Comparison of ENCODE assay signal across 8 mouse cellular contexts in the genomic region with DNA sequence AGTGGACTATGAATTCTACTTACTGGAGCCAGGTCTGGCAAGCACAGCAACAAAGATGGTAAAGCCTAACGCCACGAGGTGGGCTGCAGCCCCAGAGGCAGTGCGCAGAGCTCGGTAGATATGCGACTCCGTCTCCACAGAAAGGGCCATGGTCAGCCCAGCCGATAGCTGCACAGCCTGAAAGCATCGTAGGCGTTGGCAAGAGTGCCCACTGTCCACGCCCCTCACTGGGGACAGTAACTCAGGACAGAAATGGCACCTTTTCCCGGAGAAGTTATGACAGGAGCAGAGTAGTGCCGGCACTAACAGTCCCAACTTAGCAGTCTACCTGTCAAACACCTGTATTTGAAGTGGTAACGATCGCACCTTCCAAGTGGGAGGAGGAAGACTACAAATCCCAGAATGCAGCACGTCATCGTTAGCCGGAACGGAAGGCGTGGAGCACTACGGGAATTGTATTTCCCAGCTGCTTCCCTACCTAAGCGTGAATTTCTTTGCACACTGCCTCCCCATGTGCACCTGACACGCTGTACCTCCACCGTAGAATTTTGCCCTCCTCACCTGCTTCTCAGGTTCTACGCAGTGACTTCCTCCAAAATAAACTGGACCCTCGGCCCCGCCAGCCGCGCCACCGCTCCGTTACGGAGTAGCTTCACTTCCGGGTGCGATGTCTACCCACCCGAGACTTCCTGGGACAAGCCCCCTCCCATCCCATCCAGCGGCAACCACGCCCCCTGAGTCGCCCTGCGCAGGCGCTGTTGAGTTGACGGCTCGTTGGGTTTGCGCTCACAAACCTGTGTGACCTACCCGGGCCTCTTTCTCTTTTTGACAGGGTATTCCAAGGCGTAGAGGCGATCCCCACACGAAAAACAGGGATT. TPM values are rescaled to one million over a fixed set of nuclear protein-coding genes. Genes with fewer than 3 reads are reported as not detected.
DNase-seq lines count a peak whose midpoint lies in the region; ATAC-seq and TF ChIP-seq lines count a peak whose summit lies in the region.

A gene (minus strand): TSS at position 720 of the 878 bp plus-strand sequence.
A gene (plus strand): TSS at position 753 of the 878 bp plus-strand sequence.

- ATAC-seq in heart, embryonic 11.5 days (replicated peaks; ENCODE audit: insufficient number of reproducible peaks, low FRiP score, low TSS enrichment): peak; percentile 81
- ATAC-seq in kidney, postnatal 0 days (replicated peaks; ENCODE audit: low FRiP score, low read depth): peak; percentile 75
- peak; percentile 86 for ATAC-seq in liver, embryonic 11.5 days (replicated peaks; ENCODE audit: low FRiP score)
- ATAC-seq in stomach, embryonic 14.5 days (ENCODE audit: insufficient number of reproducible peaks, insufficient read depth, low FRiP score, low read depth): peak; percentile 87

- H3K4me3 ChIP-seq in C2C12 (ENCODE audit: insufficient read depth, poor library complexity, severe bottlenecking): peak within 1 kb of the TSS; percentile 38
- peak within 1 kb of the TSS; percentile 84 for H3K4me3 ChIP-seq in erythroblast, embryonic 14.5 days (replicated peaks)
- H3K4me3 ChIP-seq in heart, embryonic 11.5 days (ENCODE audit: low read depth, low read length): peak within 1 kb of the TSS; percentile 60
- peak within 1 kb of the TSS; percentile 70 for H3K4me3 ChIP-seq in kidney, postnatal 0 days (replicated peaks; ENCODE audit: low read depth, low read length)
- H3K4me3 ChIP-seq in liver, embryonic 11.5 days (ENCODE audit: low read depth, low read length): peak within 1 kb of the TSS; percentile 74
- H3K4me3 ChIP-seq in stomach, embryonic 14.5 days (ENCODE audit: low read depth, low read length): peak within 1 kb of the TSS; percentile 54

- H3K79me2 ChIP-seq in C2C12 (ENCODE audit: control insufficient read depth, insufficient read depth): peaks cover 9% of the 10 kb centered on the region

- H3K9ac ChIP-seq in heart, embryonic 11.5 days (ENCODE audit: low read depth, low read length): peak within 1 kb of the TSS; percentile 67
- peak within 1 kb of the TSS; percentile 67 for H3K9ac ChIP-seq in kidney, postnatal 0 days (ENCODE audit: low read depth, low read length)
- peak within 1 kb of the TSS; percentile 75 for H3K9ac ChIP-seq in liver, embryonic 11.5 days (ENCODE audit: low read depth, low read length)
- peak within 1 kb of the TSS; percentile 45; the same call in 1 of the 2 replicates for H3K9ac ChIP-seq in stomach, embryonic 14.5 days (replicated peaks; ENCODE audit: low read depth, low read length)

- H3K4me2 ChIP-seq in heart, embryonic 11.5 days: peak within 1 kb of the TSS; percentile 73
- H3K4me2 ChIP-seq in kidney, postnatal 0 days (ENCODE audit: low read length): peak within 1 kb of the TSS; percentile 95
- H3K4me2 ChIP-seq in liver, embryonic 11.5 days: peak within 1 kb of the TSS; percentile 97
- H3K4me2 ChIP-seq in stomach, embryonic 14.5 days (replicated peaks; ENCODE audit: low read depth, low read length): peak within 1 kb of the TSS; percentile 64

- under 1% methylated on average over 46 of the region's 46 CpGs for WGBS in heart, embryonic 11.5 days (ENCODE audit: insufficient replicate concordance)
- WGBS in kidney, postnatal 0 days: under 1% methylated on average over 46 of the region's 46 CpGs
- WGBS in liver, embryonic 11.5 days: under 1% methylated on average over 46 of the region's 46 CpGs
- under 1% methylated on average over 46 of the region's 46 CpGs for WGBS in stomach, embryonic 14.5 days

- peaks cover 72% of the 10 kb centered on the region for H3K4me1 ChIP-seq in erythroblast, embryonic 14.5 days (ENCODE audit: control insufficient read depth)
- peaks cover 23% of the 10 kb centered on the region for H3K4me1 ChIP-seq in heart, embryonic 11.5 days (ENCODE audit: control insufficient read depth, insufficient read depth, low read length)
- H3K4me1 ChIP-seq in kidney, postnatal 0 days (replicated peaks; ENCODE audit: insufficient read depth, low read length): peaks cover 16% of the 10 kb centered on the region
- H3K4me1 ChIP-seq in liver, embryonic 11.5 days (replicated peaks; ENCODE audit: control insufficient read depth, insufficient read depth, low read length): peaks cover 20% of the 10 kb centered on the region
- H3K4me1 ChIP-seq in stomach, embryonic 14.5 days (ENCODE audit: control insufficient read depth, insufficient read depth, low read length): peaks cover 17% of the 10 kb centered on the region

- peak; percentile 16; the same call in 1 of the 2 replicates for TF ChIP-seq POLR2A in brain, embryonic 14.5 days (IDR thresholded peaks at IDR 0.05; ENCODE audit: borderline replicate concordance, extremely low read depth, insufficient read depth, insufficient read length, poor library complexity, severe bottlenecking)

- H3K79me3 ChIP-seq in C2C12 (ENCODE audit: low read depth): peaks cover 7% of the 10 kb centered on the region

- peak; percentile 98 for DNase-seq in brain, embryonic 14.5 days (ENCODE audit: low read depth)
- DNase-seq in kidney, postnatal 0 days (ENCODE audit: low spot score): peak; percentile 97
- DNase-seq in liver, embryonic 11.5 days (ENCODE audit: low spot score): peak; percentile 96
- DNase-seq in naive thymus-derived CD4-positive, alpha-beta T cell, adult 2 months (ENCODE audit: low read depth): peak; percentile 97

- H3K9me3 ChIP-seq in erythroblast, embryonic 14.5 days (ENCODE audit: control insufficient read depth, low read length): peaks cover 2% of the 10 kb centered on the region; the same call in 1 of the 2 replicates
- no peaks in the 10 kb centered on the region for H3K9me3 ChIP-seq in heart, embryonic 11.5 days (replicated peaks; ENCODE audit: control insufficient read depth, low read length)
- no peaks in the 10 kb centered on the region for H3K9me3 ChIP-seq in kidney, postnatal 0 days (replicated peaks; ENCODE audit: low read length)
- H3K9me3 ChIP-seq in liver, embryonic 11.5 days (ENCODE audit: control insufficient read depth, low read length): no peaks in the 10 kb centered on the region
- H3K9me3 ChIP-seq in stomach, embryonic 14.5 days (ENCODE audit: control insufficient read depth, low read depth, low read length): no peaks in the 10 kb centered on the region

- no peaks in the 10 kb centered on the region for H3K27me3 ChIP-seq in C2C12 (ENCODE audit: control insufficient read depth, insufficient read depth, insufficient read length)
- H3K27me3 ChIP-seq in erythroblast, embryonic 14.5 days (ENCODE audit: control insufficient read depth): no peaks in the 10 kb centered on the region
- no peaks in the 10 kb centered on the region for H3K27me3 ChIP-seq in heart, embryonic 11.5 days (ENCODE audit: control insufficient read depth, insufficient read depth, low read length)
- H3K27me3 ChIP-seq in kidney, postnatal 0 days (ENCODE audit: insufficient read depth, low read length): no peaks in the 10 kb centered on the region
- no peaks in the 10 kb centered on the region for H3K27me3 ChIP-seq in liver, embryonic 11.5 days (replicated peaks; ENCODE audit: control insufficient read depth, insufficient read depth, low read length)
- H3K27me3 ChIP-seq in stomach, embryonic 14.5 days (ENCODE audit: control insufficient read depth, insufficient read depth, low read length): no peaks in the 10 kb centered on the region

- H3K27ac ChIP-seq in heart, embryonic 11.5 days (ENCODE audit: low read depth, low read length): no peak within 1 kb of the TSS
- H3K27ac ChIP-seq in kidney, postnatal 0 days: peak within 1 kb of the TSS; percentile 80
- peak within 1 kb of the TSS; percentile 26 for H3K27ac ChIP-seq in liver, embryonic 11.5 days (ENCODE audit: low read depth, low read length)
- peak within 1 kb of the TSS; percentile 44; the same call in 1 of the 2 replicates for H3K27ac ChIP-seq in stomach, embryonic 14.5 days (ENCODE audit: low read length)

- TF ChIP-seq CTCF in C2C12 (IDR thresholded peaks at IDR 0.05; ENCODE audit: control insufficient read depth, insufficient read depth, insufficient read length): no peak
- TF ChIP-seq CTCF in brain, embryonic 14.5 days (IDR thresholded peaks at IDR 0.05; ENCODE audit: borderline replicate concordance, extremely low read depth, insufficient read depth, insufficient read length): no peak
- no peak for TF ChIP-seq CTCF in kidney, postnatal 0 days (IDR thresholded peaks at IDR 0.05; ENCODE audit: low read depth)

- peak within 1 kb of the TSS; percentile 43 for H3ac ChIP-seq in C2C12 (ENCODE audit: control insufficient read depth, insufficient read length, low read depth)

- peaks cover 15% of the 10 kb centered on the region for H3K36me3 ChIP-seq in C2C12 (ENCODE audit: control insufficient read depth, insufficient read depth)
- peaks cover 54% of the 10 kb centered on the region for H3K36me3 ChIP-seq in erythroblast, embryonic 14.5 days (ENCODE audit: control insufficient read depth)
- H3K36me3 ChIP-seq in heart, embryonic 11.5 days (ENCODE audit: control insufficient read depth, insufficient read depth, low read length): 0 out of 2 replicates have a peak, but pooled peaks cover 9% of the 10 kb centered on the region
- H3K36me3 ChIP-seq in kidney, postnatal 0 days (ENCODE audit: insufficient read depth, low read length): peaks cover 29% of the 10 kb centered on the region
- H3K36me3 ChIP-seq in liver, embryonic 11.5 days (ENCODE audit: control insufficient read depth, insufficient read depth, low read length): peaks cover 35% of the 10 kb centered on the region
- H3K36me3 ChIP-seq in stomach, embryonic 14.5 days (ENCODE audit: control insufficient read depth, insufficient read depth, low read length): peaks cover 41% of the 10 kb centered on the region

TF ChIP-seq in C2C12, 6 proteins besides CTCF, POLR2A, EP300 and RAD21 (continues in another document):
- TF ChIP-seq MYOG (IDR thresholded peaks at IDR 0.05; ENCODE audit: control insufficient read depth, extremely low read depth, insufficient read length): no peak

RNA-seq across cellular contexts. Expression of the first gene that starts in this region (rescaled TPM):
- 23.7 TPM for polyA plus RNA-seq in C2C12 (2012; fragmentation: generic; extraction: Trizol)
- 34.3 and 45.7 TPM in 2 replicates for polyA plus RNA-seq in brain, embryonic 14.5 days (2012; rRNA removed)
- polyA plus RNA-seq in erythroblast, embryonic 14.5 days (2012): 0.06 and 0.29 TPM in 2 replicates
- 16.6 and 21.9 TPM in 2 replicates for polyA plus RNA-seq in heart, embryonic 11.5 days (2014; fragmentation: Nextera tagmentation; extraction: Ambion mirVana)
- polyA plus RNA-seq in kidney, postnatal 0 days (2015; fragmentation: Nextera tagmentation; extraction: Ambion mirVana): 50.1 and 53.9 TPM in 2 replicates
- 28.9 and 31.0 TPM in 2 replicates for polyA plus RNA-seq in liver, embryonic 11.5 days (2014; fragmentation: Nextera tagmentation; extraction: Ambion mirVana)
- 23.8 and 29.2 TPM in 2 replicates for polyA plus RNA-seq in stomach, embryonic 14.5 days (2014; fragmentation: Nextera tagmentation; extraction: Ambion mirVana)

RNA-seq across cellular contexts. Expression of the second gene that starts in this region (rescaled TPM):
- 12.8 TPM for polyA plus RNA-seq in C2C12 (2012; fragmentation: generic; extraction: Trizol)
- 74.5 and 109 TPM in 2 replicates for polyA plus RNA-seq in brain, embryonic 14.5 days (2012; rRNA removed)
- 0.03 and 0.25 TPM in 2 replicates for polyA plus RNA-seq in erythroblast, embryonic 14.5 days (2012)
- 26.8 TPM in 2 replicates for polyA plus RNA-seq in heart, embryonic 11.5 days (2014; fragmentation: Nextera tagmentation; extraction: Ambion mirVana)
- polyA plus RNA-seq in kidney, postnatal 0 days (2015; fragmentation: Nextera tagmentation; extraction: Ambion mirVana): 43.8 and 45.5 TPM in 2 replicates
- 26.5 and 31.3 TPM in 2 replicates for polyA plus RNA-seq in liver, embryonic 11.5 days (2014; fragmentation: Nextera tagmentation; extraction: Ambion mirVana)
- 44.7 and 46.0 TPM in 2 replicates for polyA plus RNA-seq in stomach, embryonic 14.5 days (2014; fragmentation: Nextera tagmentation; extraction: Ambion mirVana)

Comparison
In these comparisons a context has a peak if more than half of its experiments do, and no peak if none do; other contexts are left out.
1. RNA of the first gene that starts in this region (polyA plus RNA-seq): 50.1 to 53.9 TPM in kidney, postnatal 0 days, 34.3 to 45.7 TPM in brain, embryonic 14.5 days, 28.9 to 31.0 TPM in liver, embryonic 11.5 days, 23.8 to 29.2 TPM in stomach, embryonic 14.5 days, 23.7 TPM in C2C12 (single experiment) and 16.6 to 21.9 TPM in heart, embryonic 11.5 days; 0.06 to 0.29 TPM in erythroblast, embryonic 14.5 days; every median in the first group is over 10 times any median in the second.
2. RNA of the second gene that starts in this region (polyA plus RNA-seq): 74.5 to 109 TPM in brain, embryonic 14.5 days, 44.7 to 46.0 TPM in stomach, embryonic 14.5 days, 43.8 to 45.5 TPM in kidney, postnatal 0 days, 26.5 to 31.3 TPM in liver, embryonic 11.5 days, 26.8 TPM in heart, embryonic 11.5 days and 12.8 TPM in C2C12 (single experiment); 0.03 to 0.25 TPM in erythroblast, embryonic 14.5 days; every median in the first group is over 10 times any median in the second.
3. Peak in every context shown above with its lines, with median percentiles within 50 percentile points of each other: H3K4me3 ChIP-seq, DNase-seq, ATAC-seq, H3K4me2 ChIP-seq and H3K9ac ChIP-seq.